ENCODE assay signal across 8 mouse cellular contexts in the genomic region with DNA sequence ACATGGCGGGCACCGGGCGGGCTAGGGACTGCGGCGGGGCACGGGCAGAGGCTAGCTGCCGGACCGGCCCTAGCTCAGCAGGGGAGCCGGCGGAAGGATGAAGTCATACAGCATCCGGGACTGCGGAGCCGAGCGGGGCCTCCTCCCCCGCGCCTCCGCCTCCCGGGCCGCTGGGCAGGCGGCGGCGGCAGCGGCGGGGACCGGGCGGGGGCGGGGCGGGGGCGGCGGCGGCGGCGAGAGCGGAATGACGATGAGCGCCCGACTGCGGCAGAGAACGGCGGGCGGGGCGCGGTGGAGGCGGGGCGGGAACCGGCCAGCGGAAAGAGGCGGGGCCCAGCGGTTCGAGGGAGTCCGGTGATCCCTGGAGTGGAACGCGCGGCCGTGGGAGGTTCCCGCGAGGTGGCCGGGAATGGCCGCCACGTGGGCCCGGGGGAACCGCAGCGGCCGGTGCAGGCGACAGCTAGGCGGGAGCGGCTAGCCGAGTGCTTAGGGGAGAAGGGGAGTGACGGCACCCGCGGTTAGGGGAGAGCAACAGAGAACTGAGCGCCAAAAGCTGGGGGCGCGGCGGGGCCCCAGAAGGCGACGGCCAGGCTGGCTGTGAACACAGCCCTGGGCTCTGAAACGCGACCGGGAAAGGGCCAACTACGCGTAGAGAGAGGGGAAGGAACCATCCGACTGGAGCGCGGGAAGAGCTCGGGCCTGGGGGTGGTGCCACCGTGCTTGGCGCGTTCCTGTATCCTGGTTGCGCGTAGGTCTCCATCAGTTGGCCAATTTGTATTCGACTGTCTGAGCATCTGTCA. TPM values are rescaled to one million over a fixed set of nuclear protein-coding genes. Genes with fewer than 3 reads are reported as not detected.
A peak's percentile ranks its signal among the peaks of the same experiment; 100 is the strongest.
DNase-seq lines count a peak whose midpoint lies in the region; ATAC-seq and TF ChIP-seq lines count a peak whose summit lies in the region.

A gene (minus strand): TSS at position 97 of the 800 bp plus-strand sequence.

- peaks cover 31% of the 10 kb centered on the region for H3K4me1 ChIP-seq in hindbrain, embryonic 15.5 days (replicated peaks)
- peaks cover 43% of the 10 kb centered on the region for H3K4me1 ChIP-seq in megakaryocyte, embryonic 14.5 days
- H3K4me1 ChIP-seq in small intestine, adult 2 months (ENCODE audit: control insufficient read depth, insufficient read depth, insufficient read length, low read length), result peaks cover 24% of the 10 kb centered on the region

- H3K4me3 ChIP-seq in gastrocnemius, adult 2 months, result peak within 1 kb of the TSS; percentile 84
- peak within 1 kb of the TSS; percentile 77 for H3K4me3 ChIP-seq in hindbrain, embryonic 15.5 days
- peak within 1 kb of the TSS; percentile 92 for H3K4me3 ChIP-seq in megakaryocyte, embryonic 14.5 days (replicated peaks)
- peak within 1 kb of the TSS; percentile 95 for H3K4me3 ChIP-seq in small intestine, adult 2 months (ENCODE audit: low read depth, low read length)

- peak; percentile 65 for ATAC-seq in hindbrain, embryonic 15.5 days (ENCODE audit: low FRiP score, low read depth)

- no peaks in the 10 kb centered on the region for H3K27me3 ChIP-seq in hindbrain, embryonic 15.5 days
- H3K27me3 ChIP-seq in megakaryocyte, embryonic 14.5 days (replicated peaks), result peaks cover 55% of the 10 kb centered on the region
- peaks cover 18% of the 10 kb centered on the region for H3K27me3 ChIP-seq in small intestine, adult 2 months (ENCODE audit: control insufficient read depth, insufficient read depth, low read length)

- H3K27ac ChIP-seq in gastrocnemius, adult 2 months, result no peak within 1 kb of the TSS; the same call in 1 of the 2 replicates
- peak within 1 kb of the TSS; percentile 93 for H3K27ac ChIP-seq in hindbrain, embryonic 15.5 days (replicated peaks)
- no peak within 1 kb of the TSS for H3K27ac ChIP-seq in small intestine, adult 2 months (ENCODE audit: insufficient read depth, low read depth, low read length)

- intact Hi-C loops in gastrocnemius, adult 2 months (cut with DNase I), result no loop called here
- intact Hi-C loops in left cerebral cortex, postnatal 25 days (cut with DNase I), result no loop called here

- no peaks in the 10 kb centered on the region for H3K9me3 ChIP-seq in hindbrain, embryonic 15.5 days
- H3K9me3 ChIP-seq in megakaryocyte, embryonic 14.5 days, result 0 out of 2 replicates have a peak, but pooled peaks cover 2% of the 10 kb centered on the region

- peak in 1 of 2 experiments; percentile 23 for DNase-seq in layer of hippocampus, adult 8-10 months (ENCODE audit: low spot score in 2 of 2)
- DNase-seq in layer of hippocampus, adult 11-12 months (ENCODE audit: low spot score), result no peak
- DNase-seq in cerebellum, postnatal 10 days, result peak; percentile 88 to 90
- DNase-seq in gastrocnemius, adult 2 months, result peak; percentile 84
- DNase-seq in left cerebral cortex, postnatal 25 days (ENCODE audit: low spot score in 2 of 2), result peak; percentile 42 to 55

- TF ChIP-seq POLR2A in small intestine, adult 2 months (IDR thresholded peaks at IDR 0.05; ENCODE audit: low read depth, low read length), result no peak

- under 1% methylated on average over 85 of the region's 92 CpGs for WGBS in hindbrain, embryonic 15.5 days
- 2% methylated on average over 78 of the region's 92 CpGs for WGBS in small intestine, adult 2 months

- peak within 1 kb of the TSS; percentile 94 for H3K4me2 ChIP-seq in hindbrain, embryonic 15.5 days

- H3K36me3 ChIP-seq in hindbrain, embryonic 15.5 days, result 0 out of 2 replicates have a peak, but pooled peaks cover 11% of the 10 kb centered on the region
- H3K36me3 ChIP-seq in megakaryocyte, embryonic 14.5 days (replicated peaks; ENCODE audit: low read length), result peaks cover 15% of the 10 kb centered on the region
- peaks cover 3% of the 10 kb centered on the region for H3K36me3 ChIP-seq in small intestine, adult 2 months (ENCODE audit: control insufficient read depth, insufficient read depth, low read length)

- no peak for TF ChIP-seq CTCF in gastrocnemius, adult 2 months (IDR thresholded peaks at IDR 0.05)
- TF ChIP-seq CTCF in small intestine, adult 2 months (IDR thresholded peaks at IDR 0.05; ENCODE audit: extremely low read depth, insufficient read length, insufficient replicate concordance, low read depth, low read length), result no peak

- peak within 1 kb of the TSS; percentile 89 for H3K9ac ChIP-seq in hindbrain, embryonic 15.5 days

RNA-seq across cellular contexts. Expression of the gene that starts here (rescaled TPM):
- total RNA-seq in layer of hippocampus, adult 8-10 months (2022), result 10 to 100 TPM; 84.3 to 94.8 (median 91.1) TPM
- total RNA-seq in gastrocnemius, adult 2 months (2021), result 1 to 10 TPM; 1.1 to 1.3 TPM
- polyA plus RNA-seq in hindbrain, embryonic 15.5 days (2015; fragmentation: Nextera tagmentation; extraction: Ambion mirVana), result 42.6 and 43.0 TPM in 2 replicates
- total RNA-seq in left cerebral cortex, postnatal 25 days (2021), result 100 to 1,000 TPM; 151 to 168 TPM
- polyA plus RNA-seq in megakaryocyte, embryonic 14.5 days (2012; ENCODE audit: insufficient read depth, low replicate concordance), result 2.3 and 5.9 TPM in 2 replicates
- 3.1 and 6.7 TPM in 2 replicates for polyA plus RNA-seq in small intestine, adult 2 months (2012; rRNA removed)

Comparison
In these comparisons a context has a peak if more than half of its experiments do, and no peak if none do; other contexts are left out.
1. RNA of the gene that starts here (total RNA-seq): 151 to 168 TPM in left cerebral cortex, postnatal 25 days and 84.3 to 94.8 TPM in layer of hippocampus, adult 8-10 months; 1.1 to 1.3 TPM in gastrocnemius, adult 2 months; every median in the first group is over 10 times any median in the second.
2. Peak in every context shown above with its lines, with median percentiles within 50 percentile points of each other: H3K4me3 ChIP-seq.